Mouse (Mus musculus) heart, embryonic 13.5 days (tissue): ENCODE measurements around the gene Frmd5. TPM values are rescaled to one million over a fixed set of nuclear protein-coding genes. Genes with fewer than 3 reads are reported as not detected.
A peak's percentile ranks its signal among the peaks of the same experiment; 100 is the strongest.

Experiments
- ATAC-seq: fragments of 200-750 bp; cut with Nextera tagmentation; 2 replicates; pipeline ENCODE4 v1.8.0; 2017; ENCODE audit warnings: moderate TSS enrichment; ENCODE audit not compliant: insufficient number of reproducible peaks, low FRiP score, low TSS enrichment; ENCODE audit errors: extremely low read depth
- H3K27ac ChIP-seq: fragments of 300-500 bp; sonication (generic); replicated peaks from 2 replicates; pipeline ENCODE4 v1.5.1; 2015; ENCODE audit warnings: moderate library complexity, mild to moderate bottlenecking, inconsistent platforms
- H3K27me3 ChIP-seq: fragments of 300-500 bp; sonication (generic); replicated peaks from 2 replicates; pipeline ENCODE4 v1.6.1; 2015; ENCODE audit warnings: mild to moderate bottlenecking, inconsistent platforms
- H3K36me3 ChIP-seq: fragments of 300-500 bp; sonication (generic); 2 replicates; pipeline ENCODE4 v1.6.1; 2015; ENCODE audit warnings: mild to moderate bottlenecking, inconsistent platforms
- H3K4me1 ChIP-seq: fragments of 300-500 bp; sonication (generic); 2 replicates; pipeline ENCODE4 v1.6.1; 2015; ENCODE audit warnings: inconsistent platforms
- H3K4me2 ChIP-seq: fragments of 300-500 bp; sonication (generic); 2 replicates; pipeline ENCODE4 v1.6.1; 2015; ENCODE audit warnings: inconsistent platforms, mild to moderate bottlenecking, moderate library complexity
- H3K4me3 ChIP-seq: fragments of 300-500 bp; sonication (generic); 2 replicates; pipeline ENCODE4 v1.5.1; 2015; ENCODE audit warnings: moderate library complexity, mild to moderate bottlenecking, inconsistent platforms
- H3K9ac ChIP-seq: fragments of 300-500 bp; sonication (generic); 2 replicates; pipeline ENCODE4 v1.6.1; 2015; ENCODE audit warnings: inconsistent platforms, mild to moderate bottlenecking, moderate library complexity
- H3K9me3 ChIP-seq: fragments of 300-500 bp; sonication (generic); 2 replicates; pipeline ENCODE4 v1.6.1; 2016; ENCODE audit warnings: inconsistent platforms
- WGBS: fragments of 180-500 bp; shearing (Covaris S2); methylation state at CpG from one replicate; pipeline ENCODE4 v1.1.7; 2015; ENCODE audit warnings: mixed read lengths; 5-methylcytosine and 5-hydroxymethylcytosine counted together
- polyA plus RNA-seq: library from polyadenylated mRNA; unstranded; fragments of >200 nt; fragmentation: Nextera tagmentation; extraction: Ambion mirVana; gene quantifications from 2 replicates; pipeline ENCODE4 v1.2.1, GENCODE M21; 2015

Frmd5 gene
- polyA plus RNA-seq = 21.6 and 25.2 TPM in 2 replicates

GRCm38 (mm10) chr2:121806959-121807653 is at the start of gene Frmd5:
Frmd5 (minus strand) TSS chr2:121807087.
- H3K4me1 ChIP-seq = peaks cover 14% of the 10 kb centered on the region
- peaks cover 57% of the 10 kb centered on the region for H3K27me3 ChIP-seq
- H3K27ac ChIP-seq = no peak within 1 kb of the TSS
- H3K9ac ChIP-seq = peak within 1 kb of the TSS; percentile 77
- peak within 1 kb of the TSS; percentile 78 for H3K4me3 ChIP-seq
- WGBS = 1% methylated on average over 35 of the region's 35 CpGs
- no peaks in the 10 kb centered on the region for H3K9me3 ChIP-seq
- H3K36me3 ChIP-seq = no peaks in the 10 kb centered on the region
- peak; percentile 89 for ATAC-seq
- H3K4me2 ChIP-seq = peak within 1 kb of the TSS; percentile 99

GRCm38 (mm10) chr2:121853974-121854373 is 47.1 kb upstream of the Frmd5 start:
- ATAC-seq = no peak
- Histone ChIP-seq H3K27ac (no peak overlapping the region), H3K4me1 (no peaks in the 10 kb centered on the region), H3K9ac (no peak overlapping the region), H3K4me3 (no peak overlapping the region), H3K4me2 (no peak overlapping the region), H3K36me3 (no peaks in the 10 kb centered on the region), H3K27me3 (peaks cover 5% of the 10 kb centered on the region; the same call in 1 of the 2 replicates), H3K9me3 (no peaks in the 10 kb centered on the region)
- WGBS = 72% methylated on average over 3 of the region's 3 CpGs

- Histone ChIP-seq H3K4me2 (no peak overlapping the region), H3K27ac (no peak overlapping the region), H3K4me3 (no peak overlapping the region), H3K4me1 (no peaks in the 10 kb centered on the region), H3K9ac (no peak overlapping the region), H3K27me3 (no peaks in the 10 kb centered on the region), H3K9me3 (no peaks in the 10 kb centered on the region), H3K36me3 (no peaks in the 10 kb centered on the region)
- no peak for ATAC-seq
- 12% methylated on average over 2 of the region's 2 CpGs for WGBS
Observed at GRCm38 (mm10) chr2:121852045-121852444, 45.2 kb upstream of the Frmd5 start.

DNA sequence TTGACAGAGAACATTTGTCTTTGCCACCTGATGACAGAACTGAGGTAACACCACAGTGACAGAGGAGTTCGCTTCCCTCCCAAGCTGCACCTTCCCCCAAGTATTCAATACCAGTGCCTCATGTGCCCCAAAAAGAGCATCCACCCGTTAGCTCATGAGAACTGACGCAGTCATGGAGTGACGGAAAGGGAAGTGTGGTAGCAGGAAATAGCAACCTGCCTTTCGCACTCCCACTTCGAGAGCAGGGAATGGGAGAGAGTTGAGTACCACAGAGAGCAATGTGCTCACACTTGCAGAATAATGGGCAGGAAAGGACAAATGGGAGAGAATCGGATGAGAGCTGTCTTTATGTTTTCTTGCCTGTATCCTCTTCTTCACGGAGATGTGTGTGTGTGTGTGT is 39.2 kb upstream of the Frmd5 start:
- WGBS = 52% methylated on average over 8 of the region's 8 CpGs
- ATAC-seq = no peak

GRCm38 (mm10) chr2:121842249-121842648 is 35.4 kb upstream of the Frmd5 start:
- WGBS = 58% methylated on average over 3 of the region's 3 CpGs
- no peaks in the 10 kb centered on the region for H3K4me1 ChIP-seq
- H3K27me3 ChIP-seq = no peaks in the 10 kb centered on the region
- H3K4me2 ChIP-seq = no peak overlapping the region
- ATAC-seq = no peak
- H3K27ac ChIP-seq = no peak overlapping the region
- no peak overlapping the region for H3K4me3 ChIP-seq
- H3K9ac ChIP-seq = no peak overlapping the region
- H3K9me3 ChIP-seq = 0 out of 2 replicates have a peak, but pooled peaks cover 7% of the 10 kb centered on the region
- no peaks in the 10 kb centered on the region for H3K36me3 ChIP-seq

More for the DNA sequence above, 39.2 kb upstream of the Frmd5 start:
- Histone ChIP-seq H3K4me2 (no peak overlapping the region), H3K36me3 (no peaks in the 10 kb centered on the region), H3K27ac (no peak overlapping the region), H3K9me3 (no peaks in the 10 kb centered on the region), H3K4me1 (no peaks in the 10 kb centered on the region), H3K9ac (no peak overlapping the region), H3K4me3 (no peak overlapping the region), H3K27me3 (no peaks in the 10 kb centered on the region)

DNA sequence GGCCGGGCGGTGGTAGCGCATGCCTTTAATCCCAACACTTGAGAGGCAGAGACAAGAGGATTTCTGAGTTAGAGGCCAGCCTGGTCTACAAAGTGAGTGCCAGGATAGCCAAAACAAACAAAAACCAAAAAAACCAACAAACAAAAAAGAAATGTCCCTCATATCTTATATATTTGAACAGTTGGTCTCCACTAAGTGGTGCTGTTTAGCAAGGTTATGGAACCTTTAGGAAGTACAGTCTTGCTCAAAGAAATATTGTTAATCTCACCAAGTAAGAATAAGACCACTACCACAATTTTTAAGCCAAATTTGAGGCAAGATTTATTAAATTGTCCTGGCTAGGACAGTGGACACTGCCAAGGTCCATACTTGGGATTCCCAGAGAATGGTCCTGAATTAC is 34.6 kb upstream of the Frmd5 start:
- Histone ChIP-seq H3K4me3 (no peak overlapping the region), H3K9me3 (0 out of 2 replicates have a peak, but pooled peaks cover 7% of the 10 kb centered on the region), H3K36me3 (no peaks in the 10 kb centered on the region), H3K27me3 (no peaks in the 10 kb centered on the region), H3K4me1 (no peaks in the 10 kb centered on the region), H3K4me2 (no peak overlapping the region), H3K9ac (no peak overlapping the region), H3K27ac (no peak overlapping the region)
- no peak for ATAC-seq
- 96% methylated on average over 3 of the region's 3 CpGs for WGBS

DNA sequence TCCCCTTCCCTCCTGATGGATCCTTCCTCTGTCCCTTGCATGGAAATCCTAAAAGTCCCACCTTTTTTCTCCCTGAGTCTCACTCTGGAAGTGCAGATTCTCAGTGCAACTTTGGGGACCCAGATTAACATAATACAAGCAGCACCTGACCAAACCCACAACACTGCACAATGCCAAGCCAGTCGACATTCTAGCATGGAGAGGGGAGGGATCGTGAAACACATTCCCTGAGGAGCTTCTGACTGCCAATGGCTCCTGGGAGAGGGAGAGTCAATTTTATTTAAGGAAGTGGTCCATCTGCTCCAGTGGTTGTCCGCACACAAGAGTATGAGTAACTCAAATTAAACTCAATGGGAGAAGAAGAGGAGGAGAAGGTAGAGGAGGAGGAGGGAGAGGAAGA is 28.0 kb upstream of the Frmd5 start:
- H3K9me3 ChIP-seq = 0 out of 2 replicates have a peak, but pooled peaks cover 7% of the 10 kb centered on the region
- H3K9ac ChIP-seq = no peak overlapping the region
- H3K27ac ChIP-seq = no peak overlapping the region
- ATAC-seq = no peak
- H3K27me3 ChIP-seq = 0 out of 2 replicates have a peak, but pooled peaks cover 11% of the 10 kb centered on the region
- no peak overlapping the region for H3K4me3 ChIP-seq
- no peak overlapping the region for H3K4me2 ChIP-seq
- H3K36me3 ChIP-seq = no peaks in the 10 kb centered on the region
- WGBS = 35% methylated on average over 3 of the region's 3 CpGs
- H3K4me1 ChIP-seq = peaks cover 6% of the 10 kb centered on the region

- Histone ChIP-seq H3K9ac (no peak overlapping the region), H3K27ac (no peak overlapping the region), H3K9me3 (no peaks in the 10 kb centered on the region), H3K36me3 (no peaks in the 10 kb centered on the region), H3K4me1 (peaks cover 6% of the 10 kb centered on the region), H3K27me3 (0 out of 2 replicates have a peak, but pooled peaks cover 11% of the 10 kb centered on the region), H3K4me2 (peak overlapping the region; percentile 28; the same call in 1 of the 2 replicates), H3K4me3 (no peak overlapping the region)
- ATAC-seq = no peak
- WGBS = 2% methylated on average over 5 of the region's 5 CpGs
Observed at GRCm38 (mm10) chr2:121832484-121832894, 25.6 kb upstream of the Frmd5 start.

DNA sequence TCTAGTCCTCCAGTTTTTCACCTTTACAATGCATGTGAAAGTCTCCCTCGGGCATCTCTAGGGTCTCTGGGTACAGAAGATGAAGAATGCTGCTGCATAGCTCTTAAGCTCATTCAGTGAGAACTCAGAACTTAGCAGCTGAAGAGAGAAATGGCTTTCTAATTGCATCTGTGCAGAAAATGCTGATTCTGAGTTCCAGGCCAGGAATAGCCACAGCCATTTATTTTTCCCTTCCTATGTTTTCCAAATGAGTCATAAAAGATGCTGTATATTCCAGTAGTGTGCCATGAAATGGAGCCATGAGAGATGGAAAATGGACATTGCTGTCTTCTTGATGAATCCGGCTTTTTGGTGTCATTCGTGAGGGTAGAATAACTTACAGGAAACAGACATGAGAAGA is 21.5 kb upstream of the Frmd5 start:
- Histone ChIP-seq H3K4me2 (no peak overlapping the region), H3K4me1 (peaks cover 10% of the 10 kb centered on the region), H3K4me3 (no peak overlapping the region), H3K36me3 (no peaks in the 10 kb centered on the region), H3K27me3 (no peaks in the 10 kb centered on the region), H3K9me3 (no peaks in the 10 kb centered on the region), H3K27ac (no peak overlapping the region), H3K9ac (no peak overlapping the region)
- WGBS = 69% methylated on average over 3 of the region's 3 CpGs
- ATAC-seq = no peak

- no peak overlapping the region for H3K4me3 ChIP-seq
- WGBS = 77% methylated on average over 2 of the region's 2 CpGs
- H3K9me3 ChIP-seq = 0 out of 2 replicates have a peak, but pooled peaks cover 3% of the 10 kb centered on the region
- H3K27ac ChIP-seq = no peak overlapping the region
- no peaks in the 10 kb centered on the region for H3K27me3 ChIP-seq
- H3K36me3 ChIP-seq = no peaks in the 10 kb centered on the region
- no peak overlapping the region for H3K9ac ChIP-seq
- H3K4me2 ChIP-seq = no peak overlapping the region
- ATAC-seq = no peak
- H3K4me1 ChIP-seq = peaks cover 4% of the 10 kb centered on the region; the same call in 1 of the 2 replicates
Observed at GRCm38 (mm10) chr2:121826189-121826588, 19.3 kb upstream of the Frmd5 start.

- no peak overlapping the region for H3K9ac ChIP-seq
Observed at GRCm38 (mm10) chr2:121824653-121825052, 17.8 kb upstream of the Frmd5 start.

GRCm38 (mm10) chr2:121821787-121822186 is 14.9 kb upstream of the Frmd5 start:
- Histone ChIP-seq H3K27me3 (peaks cover 6% of the 10 kb centered on the region; the same call in 1 of the 2 replicates), H3K9ac (no peak overlapping the region), H3K4me2 (no peak overlapping the region), H3K27ac (no peak overlapping the region), H3K36me3 (no peaks in the 10 kb centered on the region), H3K9me3 (0 out of 2 replicates have a peak, but pooled peaks cover 3% of the 10 kb centered on the region), H3K4me3 (no peak overlapping the region), H3K4me1 (peaks cover 4% of the 10 kb centered on the region; the same call in 1 of the 2 replicates)
- WGBS = 86% methylated on average over 7 of the region's 7 CpGs
- ATAC-seq = no peak

More at GRCm38 (mm10) chr2:121824653-121825052, 17.8 kb upstream of the Frmd5 start:
- ATAC-seq = no peak
- Histone ChIP-seq H3K27me3 (no peaks in the 10 kb centered on the region), H3K4me2 (no peak overlapping the region), H3K4me1 (peaks cover 4% of the 10 kb centered on the region; the same call in 1 of the 2 replicates), H3K4me3 (no peak overlapping the region), H3K9me3 (0 out of 2 replicates have a peak, but pooled peaks cover 3% of the 10 kb centered on the region), H3K27ac (no peak overlapping the region), H3K36me3 (no peaks in the 10 kb centered on the region)
- 47% methylated on average over 5 of the region's 5 CpGs for WGBS
